Mouse (Mus musculus) C3H10T1/2 (cell line): ENCODE data around the gene Pak1. TPM values are rescaled to one million over a fixed set of nuclear protein-coding genes. Genes with fewer than 3 reads are reported as not detected.

Experiments
- polyA plus RNA-seq, 2 experiments: library from polyadenylated mRNA; unstranded; fragments of >200 nt; fragmentation: generic; extraction: Trizol; gene quantifications; one replicate each; pipeline ENCODE4 v1.2.1; 2012; ENCODE audit warnings: missing spikeins in 2 of 2

The Pak1 gene
- polyA plus RNA-seq, result 10 to 100 TPM; 25.3 to 33.9 TPM

DNA sequence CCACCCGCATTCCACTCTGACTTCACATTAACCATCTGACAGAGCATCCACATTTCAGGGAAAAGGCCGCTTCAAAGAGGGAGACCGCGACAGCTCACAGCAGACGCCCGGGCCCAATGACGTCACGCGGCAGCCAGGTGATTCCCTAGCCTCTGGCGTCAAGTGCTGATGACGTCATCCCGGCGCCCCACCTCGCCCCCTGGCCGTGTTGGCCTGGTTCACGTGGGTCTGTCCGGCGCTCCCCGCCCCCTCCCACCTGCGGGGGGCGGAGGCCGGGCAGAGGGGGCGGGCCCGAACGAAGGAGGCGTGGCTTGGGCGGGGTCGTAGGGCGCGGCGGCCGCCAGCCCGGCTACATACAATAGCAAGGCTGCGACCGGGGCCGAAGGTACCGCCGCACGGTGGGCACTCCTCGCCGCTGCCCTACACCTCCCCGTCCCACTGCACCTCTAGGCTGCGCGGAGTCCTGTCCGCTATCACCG is at the start of gene Pak1:
TSS of gene Pak1 (plus strand) at position 352 of the 479 bp plus-strand sequence.

DNA sequence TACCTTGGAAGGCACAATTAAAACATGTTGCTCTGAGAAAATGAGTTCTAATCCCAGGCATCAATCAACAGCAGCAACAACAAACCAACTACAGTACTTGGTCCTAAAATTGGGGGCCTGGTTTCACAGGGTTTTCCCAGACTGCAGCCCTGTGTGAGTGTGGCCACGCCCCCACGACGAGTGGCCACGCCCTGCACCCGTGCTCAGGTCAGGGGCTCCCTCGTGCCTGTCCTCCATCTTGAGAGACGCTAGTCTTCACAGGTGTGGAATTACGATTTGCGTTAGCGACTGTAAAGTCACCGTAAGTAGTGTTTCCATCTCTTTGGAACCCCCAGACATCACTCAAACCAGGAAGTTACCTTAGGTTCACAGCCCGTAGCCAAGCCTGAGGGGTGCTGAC is 131.4 kb downstream of the Pak1 start, which contains the start of gene Gdpd4:
TSS of gene Gdpd4 (plus strand) at position 214 of the 400 bp plus-strand sequence.

Other genes starting within 250 kb of the Pak1 start
- gene Aamdc, start 209.0 kb upstream of the Pak1 start, polyA plus RNA-seq, result 10 to 100 TPM; 10.8 to 62.5 TPM
- 1 to 10 TPM in 1 of 2 experiments, under 1 TPM in 1; 0.76 to 3.6 TPM for gene Rsf1, start 208.7 kb upstream of the Pak1 start, polyA plus RNA-seq
- 10 to 100 TPM; 29.2 to 38.9 TPM for gene Clns1a, start 91.9 kb upstream of the Pak1 start, polyA plus RNA-seq
- gene Aqp11, start 50.3 kb upstream of the Pak1 start, polyA plus RNA-seq, result under 1 TPM; 0.33 to 0.86 TPM
- gene Gdpd4, start 131.4 kb downstream of the Pak1 start, polyA plus RNA-seq, result not detected